Mouse (Mus musculus): ENCODE data around the gene Med13l. TPM values are rescaled to one million over a fixed set of nuclear protein-coding genes. Genes with fewer than 3 reads are reported as not detected.

The Med13l gene
- polyA plus RNA-seq, 1 experiment from 2014 or later = 18.6 TPM

DNA sequence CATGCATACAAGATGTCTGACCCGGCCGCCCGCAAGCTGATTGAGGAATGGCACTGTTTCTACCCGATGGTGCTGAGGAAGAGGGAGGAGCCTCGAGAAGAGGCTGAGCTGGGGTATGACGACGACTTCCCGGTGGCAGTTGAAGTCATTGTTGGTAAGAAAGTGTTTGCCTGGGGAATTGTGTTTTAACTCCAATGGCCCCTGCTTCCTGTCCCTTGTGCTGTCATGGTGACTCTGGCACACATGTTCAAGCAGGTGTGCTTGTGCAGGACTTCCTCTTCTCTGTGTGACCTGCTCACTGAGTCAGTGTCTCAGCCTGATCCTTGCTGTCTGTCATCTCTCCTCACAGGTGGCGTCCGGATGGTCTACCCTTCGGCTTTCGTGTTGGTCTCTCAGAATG is 160.9 kb downstream of the Med13l start:
- 80% methylated on average over 12 of the region's 12 CpGs for WGBS
- Histone ChIP-seq H3K9me3 (ENCODE audit: control insufficient read depth, low read length) (no peaks in the 10 kb centered on the region), H3K9ac (replicated peaks; ENCODE audit: low read depth, low read length) (no peak overlapping the region), H3K4me1 (ENCODE audit: control insufficient read depth, insufficient read depth, low read length) (no peaks in the 10 kb centered on the region; the same call in 1 of the 2 replicates), H3K4me2 (ENCODE audit: low read depth, low read length) (no peak overlapping the region), H3K27me3 (ENCODE audit: control insufficient read depth, insufficient read depth, low read length) (no peaks in the 10 kb centered on the region), H3K4me3 (ENCODE audit: low read depth, low read length) (no peak overlapping the region), H3K36me3 (ENCODE audit: control insufficient read depth, insufficient read depth, low read length) (peaks cover 12% of the 10 kb centered on the region), H3K27ac (ENCODE audit: low read depth, low read length) (no peak overlapping the region)
- no peak for ATAC-seq (ENCODE audit: low read depth)

GRCm38 (mm10) chr5:118721848-118722247 is 161.4 kb downstream of the Med13l start:
- Histone ChIP-seq H3K36me3 (ENCODE audit: control insufficient read depth, insufficient read depth, low read length) (peaks cover 12% of the 10 kb centered on the region), H3K9ac (replicated peaks; ENCODE audit: low read depth, low read length) (no peak overlapping the region), H3K9me3 (ENCODE audit: control insufficient read depth, low read length) (no peaks in the 10 kb centered on the region), H3K4me2 (ENCODE audit: low read depth, low read length) (no peak overlapping the region), H3K4me3 (ENCODE audit: low read depth, low read length) (no peak overlapping the region), H3K4me1 (ENCODE audit: control insufficient read depth, insufficient read depth, low read length) (no peaks in the 10 kb centered on the region; the same call in 1 of the 2 replicates), H3K27me3 (ENCODE audit: control insufficient read depth, insufficient read depth, low read length) (no peaks in the 10 kb centered on the region), H3K27ac (ENCODE audit: low read depth, low read length) (no peak overlapping the region)
- 88% methylated on average over 5 of the region's 5 CpGs for WGBS
- ATAC-seq (ENCODE audit: low read depth) = no peak

DNA sequence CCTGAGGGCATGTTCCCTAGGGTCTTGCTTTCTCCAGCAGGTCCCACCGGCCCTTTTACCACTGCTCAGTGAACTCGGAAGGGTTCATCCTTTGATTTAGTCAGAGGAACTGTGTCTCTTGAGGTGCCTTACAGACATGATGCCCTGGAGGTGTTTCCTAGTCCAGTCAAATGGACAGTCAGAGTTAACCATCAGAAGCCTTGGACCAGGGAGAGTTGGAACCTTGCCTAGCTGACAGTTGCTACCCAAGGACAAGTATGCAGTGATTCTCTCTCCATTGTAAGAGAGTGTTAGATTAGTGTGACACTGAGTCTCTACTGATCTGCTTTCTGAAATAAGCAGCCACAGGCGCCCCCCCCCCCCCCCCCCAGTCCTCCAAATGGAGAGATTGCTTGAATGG is 162.0 kb downstream of the Med13l start:
- no peaks in the 10 kb centered on the region for H3K9me3 ChIP-seq (ENCODE audit: control insufficient read depth, low read length)

GRCm38 (mm10) chr5:118725425-118725824 is 164.9 kb downstream of the Med13l start:
- H3K27me3 ChIP-seq (ENCODE audit: control insufficient read depth, insufficient read depth, low read length) = no peaks in the 10 kb centered on the region
- peaks cover 26% of the 10 kb centered on the region for H3K36me3 ChIP-seq (ENCODE audit: control insufficient read depth, insufficient read depth, low read length)
- no peak overlapping the region for H3K9ac ChIP-seq (replicated peaks; ENCODE audit: low read depth, low read length)
- no peak for ATAC-seq (ENCODE audit: low read depth)
- 60% methylated on average over 6 of the region's 6 CpGs for WGBS
- no peak overlapping the region for H3K27ac ChIP-seq (ENCODE audit: low read depth, low read length)
- H3K9me3 ChIP-seq (ENCODE audit: control insufficient read depth, low read length) = no peaks in the 10 kb centered on the region
- H3K4me3 ChIP-seq (ENCODE audit: low read depth, low read length) = no peak overlapping the region
- no peaks in the 10 kb centered on the region for H3K4me1 ChIP-seq (ENCODE audit: control insufficient read depth, insufficient read depth, low read length)
- H3K4me2 ChIP-seq (ENCODE audit: low read depth, low read length) = no peak overlapping the region

More for the DNA sequence above, 162.0 kb downstream of the Med13l start:
- 73% methylated on average over 3 of the region's 3 CpGs for WGBS
- no peaks in the 10 kb centered on the region for H3K4me1 ChIP-seq (ENCODE audit: control insufficient read depth, insufficient read depth, low read length)
- H3K27me3 ChIP-seq (ENCODE audit: control insufficient read depth, insufficient read depth, low read length) = no peaks in the 10 kb centered on the region
- H3K36me3 ChIP-seq (ENCODE audit: control insufficient read depth, insufficient read depth, low read length) = peaks cover 12% of the 10 kb centered on the region
- no peak overlapping the region for H3K4me2 ChIP-seq (ENCODE audit: low read depth, low read length)
- no peak overlapping the region for H3K27ac ChIP-seq (ENCODE audit: low read depth, low read length)
- no peak for ATAC-seq (ENCODE audit: low read depth)
- H3K9ac ChIP-seq (replicated peaks; ENCODE audit: low read depth, low read length) = no peak overlapping the region
- H3K4me3 ChIP-seq (ENCODE audit: low read depth, low read length) = no peak overlapping the region

- Histone ChIP-seq H3K27ac (ENCODE audit: low read depth, low read length) (no peak overlapping the region), H3K4me1 (ENCODE audit: control insufficient read depth, insufficient read depth, low read length) (no peaks in the 10 kb centered on the region), H3K4me2 (ENCODE audit: low read depth, low read length) (no peak overlapping the region), H3K9me3 (ENCODE audit: control insufficient read depth, low read length) (no peaks in the 10 kb centered on the region), H3K4me3 (ENCODE audit: low read depth, low read length) (no peak overlapping the region), H3K27me3 (ENCODE audit: control insufficient read depth, insufficient read depth, low read length) (no peaks in the 10 kb centered on the region), H3K9ac (replicated peaks; ENCODE audit: low read depth, low read length) (no peak overlapping the region), H3K36me3 (ENCODE audit: control insufficient read depth, insufficient read depth, low read length) (peaks cover 26% of the 10 kb centered on the region)
- no peak for ATAC-seq (ENCODE audit: low read depth)
- 84% methylated on average over 10 of the region's 10 CpGs for WGBS
Measured at GRCm38 (mm10) chr5:118725886-118726505, 165.5 kb downstream of the Med13l start.

- H3K4me2 ChIP-seq (ENCODE audit: low read depth, low read length) = no peak overlapping the region
- H3K27ac ChIP-seq (ENCODE audit: low read depth, low read length) = no peak overlapping the region
- ATAC-seq (ENCODE audit: low read depth) = no peak
- no peaks in the 10 kb centered on the region for H3K4me1 ChIP-seq (ENCODE audit: control insufficient read depth, insufficient read depth, low read length)
- H3K9me3 ChIP-seq (ENCODE audit: control insufficient read depth, low read length) = no peaks in the 10 kb centered on the region
- H3K36me3 ChIP-seq (ENCODE audit: control insufficient read depth, insufficient read depth, low read length) = peaks cover 20% of the 10 kb centered on the region
- no peak overlapping the region for H3K9ac ChIP-seq (replicated peaks; ENCODE audit: low read depth, low read length)
- 74% methylated on average over 16 of the region's 16 CpGs for WGBS
- H3K4me3 ChIP-seq (ENCODE audit: low read depth, low read length) = no peak overlapping the region
- no peaks in the 10 kb centered on the region for H3K27me3 ChIP-seq (ENCODE audit: control insufficient read depth, insufficient read depth, low read length)
Measured at GRCm38 (mm10) chr5:118727336-118727735, 166.9 kb downstream of the Med13l start.

DNA sequence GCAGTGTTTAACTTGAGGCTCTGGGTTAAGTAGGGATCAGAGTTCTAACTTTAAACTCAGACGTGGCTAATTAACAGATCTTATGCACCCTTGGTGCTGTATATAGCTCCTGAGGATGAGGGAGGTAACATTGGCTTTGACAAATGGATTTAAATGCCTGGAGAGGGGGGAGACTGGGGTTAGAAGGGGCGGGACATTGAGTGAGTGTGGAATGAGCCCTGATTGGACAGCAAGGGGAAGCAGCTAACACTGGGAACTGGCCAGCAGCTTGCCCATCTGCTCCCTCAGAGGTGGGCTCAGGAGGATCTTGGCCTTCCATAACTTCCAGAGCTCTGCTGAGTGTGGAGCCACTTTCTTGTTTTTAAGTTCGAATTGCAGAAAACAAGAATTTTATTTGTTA is 171.7 kb downstream of the Med13l start:
- Histone ChIP-seq H3K27ac (ENCODE audit: low read depth, low read length) (no peak overlapping the region), H3K4me2 (ENCODE audit: low read depth, low read length) (no peak overlapping the region), H3K9ac (replicated peaks; ENCODE audit: low read depth, low read length) (no peak overlapping the region), H3K4me3 (ENCODE audit: low read depth, low read length) (no peak overlapping the region), H3K36me3 (ENCODE audit: control insufficient read depth, insufficient read depth, low read length) (peaks cover 25% of the 10 kb centered on the region; the same call in 1 of the 2 replicates), H3K9me3 (ENCODE audit: control insufficient read depth, low read length) (no peaks in the 10 kb centered on the region), H3K4me1 (ENCODE audit: control insufficient read depth, insufficient read depth, low read length) (no peaks in the 10 kb centered on the region), H3K27me3 (ENCODE audit: control insufficient read depth, insufficient read depth, low read length) (no peaks in the 10 kb centered on the region)
- no peak for ATAC-seq (ENCODE audit: low read depth)
- WGBS = 68% methylated on average over 3 of the region's 3 CpGs

GRCm38 (mm10) chr5:118732651-118733050 is 172.2 kb downstream of the Med13l start:
- ATAC-seq (ENCODE audit: low read depth) = no peak
- Histone ChIP-seq H3K4me3 (ENCODE audit: low read depth, low read length) (no peak overlapping the region), H3K36me3 (ENCODE audit: control insufficient read depth, insufficient read depth, low read length) (peaks cover 25% of the 10 kb centered on the region; the same call in 1 of the 2 replicates), H3K9ac (replicated peaks; ENCODE audit: low read depth, low read length) (no peak overlapping the region), H3K9me3 (ENCODE audit: control insufficient read depth, low read length) (no peaks in the 10 kb centered on the region), H3K27ac (ENCODE audit: low read depth, low read length) (no peak overlapping the region), H3K4me2 (ENCODE audit: low read depth, low read length) (no peak overlapping the region), H3K4me1 (ENCODE audit: control insufficient read depth, insufficient read depth, low read length) (no peaks in the 10 kb centered on the region), H3K27me3 (ENCODE audit: control insufficient read depth, insufficient read depth, low read length) (no peaks in the 10 kb centered on the region)
- whole genome bisulfite sequencing = 86% methylated on average over 8 of the region's 8 CpGs

- Histone ChIP-seq H3K4me1 (ENCODE audit: control insufficient read depth, insufficient read depth, low read length) (no peaks in the 10 kb centered on the region), H3K27me3 (ENCODE audit: control insufficient read depth, insufficient read depth, low read length) (no peaks in the 10 kb centered on the region), H3K9ac (replicated peaks; ENCODE audit: low read depth, low read length) (no peak overlapping the region), H3K4me2 (ENCODE audit: low read depth, low read length) (no peak overlapping the region), H3K36me3 (ENCODE audit: control insufficient read depth, insufficient read depth, low read length) (peaks cover 25% of the 10 kb centered on the region), H3K27ac (ENCODE audit: low read depth, low read length) (no peak overlapping the region), H3K9me3 (ENCODE audit: control insufficient read depth, low read length) (no peaks in the 10 kb centered on the region), H3K4me3 (ENCODE audit: low read depth, low read length) (no peak overlapping the region)
- ATAC-seq (ENCODE audit: low read depth) = no peak
- WGBS = 86% methylated on average over 4 of the region's 4 CpGs
Measured at GRCm38 (mm10) chr5:118733566-118733965, 173.1 kb downstream of the Med13l start.

Measured in neural tube, embryonic 14.5 days (tissue).